Mouse (Mus musculus): ENCODE results near the gene Tll1. TPM values are rescaled to one million over a fixed set of nuclear protein-coding genes. Genes with fewer than 3 reads are reported as not detected.
A peak's percentile ranks its signal among the peaks of the same experiment; 100 is the strongest.
"Not testable (repeated sequence)": the region's sequence is repeated elsewhere in the genome, so short reads cannot be mapped to it uniquely, and the experiment has no call there.

Tll1 gene
- polyA plus RNA-seq, 1 experiment, result 3.5 TPM

- no peak for DNase-seq (ENCODE audit: extremely low spot score in 1 of 2, low spot score in 1 of 2)
These were observed 132.7 kb downstream of the Tll1 start for GRCm38 (mm10) chr8:64073396-64073795.

DNA sequence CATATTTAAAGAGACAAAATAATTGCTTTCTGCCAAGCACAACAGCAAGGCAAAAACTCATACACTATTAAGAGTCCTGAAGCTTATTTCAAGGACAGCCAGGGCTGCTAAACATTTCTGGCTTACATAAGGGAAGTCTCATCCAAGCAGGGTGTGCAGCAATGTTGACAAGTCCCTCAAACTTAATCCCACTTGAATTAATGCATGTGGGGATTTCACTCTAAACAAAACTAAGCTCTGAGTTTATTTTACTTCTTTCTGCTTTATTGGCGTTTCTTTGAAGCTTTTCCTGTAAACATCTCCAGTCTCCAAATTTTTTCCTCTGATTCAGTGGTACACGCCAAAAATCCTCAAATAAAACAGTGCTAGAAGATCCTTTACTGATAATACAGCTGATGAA, 146.2 kb downstream of the Tll1 start:
- DNase-seq (ENCODE audit: extremely low spot score in 1 of 2, low spot score in 1 of 2), result no peak

DNA sequence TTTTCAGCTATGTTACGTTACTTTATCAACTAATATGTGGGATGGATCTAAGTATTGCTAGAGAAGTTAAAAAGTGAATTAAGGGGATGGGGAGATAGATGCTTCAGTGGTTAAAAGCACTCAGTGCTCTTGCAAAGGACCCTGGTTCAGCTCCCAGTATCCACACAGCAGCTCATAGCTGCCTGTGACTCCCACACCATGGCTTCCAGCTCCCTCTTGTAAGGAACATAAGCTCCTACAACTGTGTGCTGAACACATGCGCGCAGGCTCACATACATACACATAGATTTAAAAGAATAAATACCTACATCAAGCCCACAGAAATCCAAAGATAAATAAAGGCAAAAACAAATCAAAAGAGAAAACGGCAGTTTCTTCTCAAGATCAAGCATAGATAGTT, 148.5 kb downstream of the Tll1 start:
- no peak for DNase-seq (ENCODE audit: extremely low spot score in 1 of 2, low spot score in 1 of 2)

- no peak for DNase-seq (ENCODE audit: extremely low spot score in 1 of 2, low spot score in 1 of 2)
These were observed 157.5 kb downstream of the Tll1 start for GRCm38 (mm10) chr8:64048556-64048955.

- no peak for DNase-seq (ENCODE audit: extremely low spot score in 1 of 2, low spot score in 1 of 2)
These were observed 158.0 kb downstream of the Tll1 start for GRCm38 (mm10) chr8:64047963-64048505.

DNA sequence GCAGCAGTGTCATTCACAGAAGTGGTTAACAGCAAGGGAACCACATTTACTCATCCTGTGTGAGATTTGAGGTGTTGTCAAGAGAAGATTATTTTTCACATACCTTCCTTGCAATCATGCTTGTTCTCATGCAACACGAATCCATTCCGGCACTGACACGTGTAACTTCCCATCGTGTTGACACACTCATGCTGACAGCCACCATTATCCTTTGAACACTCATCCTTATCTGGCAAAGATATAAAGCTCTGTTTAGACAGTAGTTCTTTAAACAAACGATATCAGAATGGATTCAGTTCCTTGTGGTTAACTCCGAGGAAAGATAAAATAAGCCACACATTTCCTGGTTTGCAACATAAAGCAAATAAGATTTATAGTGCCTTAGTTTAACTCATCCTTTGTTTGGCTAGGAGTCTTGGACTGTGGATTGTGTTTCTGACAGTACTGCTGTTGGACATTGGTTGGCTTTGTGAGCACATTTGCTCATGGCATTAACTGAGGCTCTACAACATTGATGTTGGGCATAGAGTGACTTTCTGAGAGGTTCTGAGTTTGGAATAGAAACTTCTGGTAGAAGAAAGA, 164.7 kb downstream of the Tll1 start:
- no peak for DNase-seq (ENCODE audit: extremely low spot score in 1 of 2, low spot score in 1 of 2)

DNA sequence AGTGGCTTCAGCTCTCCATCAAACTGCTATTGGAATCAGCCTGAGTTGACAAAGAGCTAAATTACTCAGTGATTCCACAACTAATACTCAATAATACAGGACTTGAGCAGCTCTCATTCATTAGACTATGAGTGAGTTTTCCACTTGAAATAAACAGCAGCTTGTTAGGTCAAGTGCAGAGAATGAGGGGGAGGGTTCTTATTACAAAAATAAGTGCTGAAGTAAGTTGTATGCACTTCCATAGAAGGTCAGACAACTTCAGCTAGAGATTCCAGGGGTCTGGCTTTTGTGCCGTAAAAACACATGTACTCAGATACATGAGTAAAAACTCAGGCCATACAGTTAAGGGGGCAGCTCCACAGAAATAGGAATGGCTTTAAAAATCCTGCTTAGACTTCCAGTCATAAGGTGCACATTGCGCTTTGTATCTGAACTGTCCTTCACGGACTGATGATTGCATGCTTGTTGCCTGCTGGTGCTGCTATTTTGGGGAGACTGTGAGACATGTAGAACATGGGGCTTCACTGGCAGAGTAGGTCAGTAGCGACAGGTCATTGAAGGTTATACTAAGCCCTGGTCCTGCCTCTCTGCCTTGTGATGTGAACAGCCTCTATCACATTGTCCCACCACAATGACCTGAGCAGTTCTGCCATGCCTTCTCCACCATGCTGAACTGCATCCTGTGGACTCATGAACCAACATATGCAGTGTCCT, 175.2 kb downstream of the Tll1 start:
- DNase-seq (ENCODE audit: extremely low spot score in 1 of 2, low spot score in 1 of 2), result no peak

- no peak for DNase-seq (ENCODE audit: extremely low spot score in 1 of 2, low spot score in 1 of 2)
These were observed 176.0 kb downstream of the Tll1 start for GRCm38 (mm10) chr8:64030081-64030480.

DNA sequence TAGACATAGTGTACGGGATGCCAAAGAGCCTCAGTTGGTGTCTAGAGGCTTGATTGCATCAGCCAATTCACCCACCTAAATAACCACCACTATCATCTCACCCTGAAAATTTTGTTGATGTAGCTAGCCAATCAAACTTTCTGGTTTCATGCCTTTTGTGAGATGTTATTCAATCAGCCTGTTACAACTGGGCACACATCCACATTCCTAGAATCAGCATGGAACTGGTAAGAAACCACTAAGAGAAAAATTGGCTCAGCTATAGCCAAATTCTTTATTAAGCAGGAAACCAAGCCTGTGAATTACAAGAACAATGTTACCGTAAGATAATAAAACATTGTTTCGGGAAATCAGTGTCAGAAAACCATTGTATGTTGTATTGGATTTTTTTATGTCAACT, 176.5 kb downstream of the Tll1 start:
- DNase-seq (ENCODE audit: extremely low spot score in 1 of 2, low spot score in 1 of 2), result no peak

- no peak for DNase-seq (ENCODE audit: extremely low spot score in 1 of 2, low spot score in 1 of 2)
These were observed 181.7 kb downstream of the Tll1 start for GRCm38 (mm10) chr8:64024359-64024758.

- peak in 1 of 2 experiments; percentile 45 for DNase-seq (ENCODE audit: extremely low spot score in 1 of 2, low spot score in 1 of 2)
These were observed 182.5 kb downstream of the Tll1 start for GRCm38 (mm10) chr8:64023579-64023978.

- no peak for DNase-seq (ENCODE audit: extremely low spot score in 1 of 2, low spot score in 1 of 2)
These were observed 183.0 kb downstream of the Tll1 start for GRCm38 (mm10) chr8:64023027-64023426.

DNA sequence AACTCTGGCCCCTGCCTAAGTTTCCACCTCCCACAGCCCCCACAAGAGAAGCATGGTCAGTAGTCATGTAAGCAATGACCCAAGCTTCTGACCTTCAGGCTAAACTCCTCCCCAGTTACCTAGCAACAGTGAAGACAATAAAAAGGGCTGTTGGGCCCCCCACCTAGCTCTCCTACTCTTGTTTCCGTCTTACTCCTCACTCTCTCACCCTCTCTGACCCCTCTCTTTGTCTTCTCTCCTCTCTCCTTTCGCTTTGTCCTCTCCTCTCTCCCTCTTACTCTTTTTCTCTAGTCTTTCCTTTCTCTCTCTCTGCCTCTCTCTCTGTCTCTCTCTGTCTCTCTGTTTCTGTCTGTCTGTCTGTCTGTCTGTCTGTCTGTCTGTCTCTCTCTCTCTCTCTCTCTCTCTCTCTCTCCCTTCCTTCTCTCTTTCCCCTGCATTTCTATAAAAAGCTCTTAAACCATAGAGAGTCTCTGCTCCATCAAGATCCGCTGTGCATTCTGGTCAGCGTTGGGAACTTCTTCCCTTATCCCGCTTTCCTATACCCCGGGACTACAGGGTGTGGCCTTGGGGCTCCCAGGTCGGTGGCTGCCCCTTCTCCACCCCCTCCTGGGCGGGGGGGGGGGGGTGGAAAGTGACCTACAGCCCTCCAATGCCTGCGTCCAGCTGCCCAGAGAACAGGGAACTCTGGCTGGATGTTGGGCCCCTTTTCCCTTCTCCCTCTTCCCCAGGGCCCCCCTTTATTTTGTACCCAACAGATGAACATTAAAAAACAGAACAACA, 235.3 kb downstream of the Tll1 start:
- DNase-seq (ENCODE audit: extremely low spot score in 1 of 2, low spot score in 1 of 2), result not testable (repeated sequence)
